Mouse (Mus musculus) testis, adult 2 months (tissue): ENCODE measurements at regions not wholly inside any gene's neighbourhood (a gene's known extent, or its start where the extent isn't known, plus 50 kb on each side); places are given as distances from the start of the nearest gene placed in this dataset.

Experiments
- H3K27ac ChIP-seq: fragments of 200-500 bp; 2 replicates; pipeline ENCODE4 v1.5.1; 2012; ENCODE audit warnings: low read depth, low read length; ENCODE audit not compliant: control insufficient read depth, insufficient read depth
- H3K27me3 ChIP-seq: fragments of 200-500 bp; 2 replicates; pipeline ENCODE4 v1.6.1; 2012; ENCODE audit warnings: mild to moderate bottlenecking, low read length, moderate library complexity; ENCODE audit not compliant: control insufficient read depth, insufficient read depth
- H3K36me3 ChIP-seq: fragments of 200-500 bp; 2 replicates; pipeline ENCODE4 v1.6.1; 2012; ENCODE audit warnings: mild to moderate bottlenecking, low read length; ENCODE audit not compliant: control insufficient read depth, insufficient read depth
- H3K4me1 ChIP-seq: fragments of 200-500 bp; 2 replicates; pipeline ENCODE4 v1.6.1; 2012; ENCODE audit warnings: low read length; ENCODE audit not compliant: control insufficient read depth, insufficient read depth
- H3K4me3 ChIP-seq: fragments of 200-500 bp; 2 replicates; pipeline ENCODE4 v1.5.1; 2012; ENCODE audit warnings: low read depth, mild to moderate bottlenecking, low read length, moderate library complexity, mixed read lengths; ENCODE audit not compliant: control insufficient read depth
- CTCF ChIP-seq: fragments of 200-500 bp; IDR thresholded peaks from 2 replicates; pipeline ENCODE4 v1.5.1; 2012; ENCODE audit warnings: low read depth, mild to moderate bottlenecking, inconsistent platforms, low read length, moderate library complexity; ENCODE audit not compliant: control insufficient read depth, insufficient read depth, insufficient replicate concordance
- POLR2A ChIP-seq: fragments of 200-500 bp; IDR thresholded peaks from 2 replicates; pipeline ENCODE4 v1.6.1; 2012; ENCODE audit warnings: low read depth, mild to moderate bottlenecking, inconsistent platforms, low read length, moderate library complexity; ENCODE audit not compliant: control insufficient read depth

- no peaks in the 10 kb centered on the region for H3K36me3 ChIP-seq
- H3K4me1 ChIP-seq: no peaks in the 10 kb centered on the region
- TF ChIP-seq CTCF: no peak
- TF ChIP-seq POLR2A: no peak
- H3K27me3 ChIP-seq: no peaks in the 10 kb centered on the region
- H3K27ac ChIP-seq: no peak overlapping the region
- no peak overlapping the region for H3K4me3 ChIP-seq
These were observed 269.0 kb upstream of the Pkdcc start for GRCm38 (mm10) chr17:82946083-82946482.

- H3K27me3 ChIP-seq: no peaks in the 10 kb centered on the region
- H3K36me3 ChIP-seq: no peaks in the 10 kb centered on the region
- H3K4me3 ChIP-seq: no peak overlapping the region
- no peak overlapping the region for H3K27ac ChIP-seq
- no peaks in the 10 kb centered on the region for H3K4me1 ChIP-seq
- TF ChIP-seq CTCF (no peak), POLR2A (no peak)
These were observed 265.3 kb upstream of the Pkdcc start for GRCm38 (mm10) chr17:82949794-82950193.

GRCm38 (mm10) chr17:82950268-82950667 lies 264.8 kb upstream of the Pkdcc start:
- H3K27ac ChIP-seq: no peak overlapping the region
- no peaks in the 10 kb centered on the region for H3K4me1 ChIP-seq
- H3K4me3 ChIP-seq: no peak overlapping the region
- no peak for TF ChIP-seq POLR2A
- TF ChIP-seq CTCF: no peak
- H3K27me3 ChIP-seq: no peaks in the 10 kb centered on the region
- H3K36me3 ChIP-seq: no peaks in the 10 kb centered on the region

- H3K27ac ChIP-seq: no peak overlapping the region
- peak overlapping the region; percentile 53; the same call in 1 of the 2 replicates for H3K4me3 ChIP-seq
- H3K36me3 ChIP-seq: peaks cover 1% of the 10 kb centered on the region; the same call in 1 of the 2 replicates
- peaks cover 12% of the 10 kb centered on the region for H3K4me1 ChIP-seq
- TF ChIP-seq CTCF (no peak), POLR2A (no peak)
- H3K27me3 ChIP-seq: no peaks in the 10 kb centered on the region
These were observed 257.7 kb upstream of the Pkdcc start for GRCm38 (mm10) chr17:82957409-82957808.

- no peak for TF ChIP-seq CTCF
- TF ChIP-seq POLR2A: no peak
- no peaks in the 10 kb centered on the region for H3K4me1 ChIP-seq
- H3K27ac ChIP-seq: no peak overlapping the region
- no peaks in the 10 kb centered on the region for H3K36me3 ChIP-seq
- H3K4me3 ChIP-seq: no peak overlapping the region
- no peaks in the 10 kb centered on the region for H3K27me3 ChIP-seq
These were observed 251.7 kb upstream of the Pkdcc start for GRCm38 (mm10) chr17:82963374-82963773.

GRCm38 (mm10) chr17:82999710-83000109 lies 215.4 kb upstream of the Pkdcc start:
- no peaks in the 10 kb centered on the region for H3K36me3 ChIP-seq
- H3K4me1 ChIP-seq: peaks cover 2% of the 10 kb centered on the region
- H3K27ac ChIP-seq: no peak overlapping the region
- no peak for TF ChIP-seq CTCF
- TF ChIP-seq POLR2A: no peak
- H3K27me3 ChIP-seq: no peaks in the 10 kb centered on the region
- H3K4me3 ChIP-seq: peak overlapping the region; percentile 32

GRCm38 (mm10) chr17:83000411-83000810 lies 214.7 kb upstream of the Pkdcc start:
- H3K4me3 ChIP-seq: no peak overlapping the region; the same call in 1 of the 2 replicates
- no peak for TF ChIP-seq POLR2A
- TF ChIP-seq CTCF: no peak
- no peaks in the 10 kb centered on the region for H3K27me3 ChIP-seq
- H3K4me1 ChIP-seq: peaks cover 2% of the 10 kb centered on the region
- no peaks in the 10 kb centered on the region for H3K36me3 ChIP-seq
- no peak overlapping the region for H3K27ac ChIP-seq

GRCm38 (mm10) chr17:83001567-83001966 lies 213.5 kb upstream of the Pkdcc start:
- Histone ChIP-seq H3K4me3 (no peak overlapping the region), H3K27ac (no peak overlapping the region), H3K4me1 (peaks cover 2% of the 10 kb centered on the region), H3K36me3 (no peaks in the 10 kb centered on the region), H3K27me3 (no peaks in the 10 kb centered on the region)
- TF ChIP-seq CTCF (no peak), POLR2A (no peak)
